Mouse (Mus musculus) E14TG2a.4 (cell line): ENCODE data around the gene Rpl6.

Experiments
- CTCF ChIP-seq: conservative IDR thresholded peaks from 2 replicates; pipeline ENCODE4 v1.5.1; 2014; ENCODE audit warnings: low read length
- NANOG ChIP-seq: IDR thresholded peaks from 2 replicates; pipeline ENCODE4 v1.6.1; 2014; ENCODE audit warnings: borderline replicate concordance, low read length, mixed read lengths
- POU5F1 ChIP-seq: IDR thresholded peaks from 2 replicates; pipeline ENCODE4 v1.6.1; 2014; ENCODE audit warnings: low read length, borderline replicate concordance

DNA sequence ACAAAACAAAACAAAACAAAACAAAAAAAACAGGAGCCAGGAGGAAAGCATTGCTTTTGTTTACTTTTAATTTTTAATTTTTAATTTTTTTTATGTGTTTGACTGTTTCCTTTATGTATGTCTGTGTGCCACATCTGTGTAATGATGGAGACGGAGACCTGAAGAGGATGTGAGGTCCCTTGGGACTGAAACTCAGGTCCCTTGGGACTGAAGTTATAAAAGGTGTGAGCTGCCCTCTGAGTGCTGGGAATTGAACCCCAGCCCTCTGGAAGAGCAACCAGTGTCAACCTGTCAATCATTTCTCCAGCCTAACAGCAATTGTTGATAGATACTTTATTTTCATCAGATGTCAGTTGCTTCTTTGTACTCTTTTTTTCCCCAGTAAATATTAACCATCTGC lies 14.9 kb downstream of the Rpl6 start:
- no peak for TF ChIP-seq CTCF
- TF ChIP-seq POU5F1: no peak
- no peak for TF ChIP-seq NANOG
